Mouse (Mus musculus) hematopoietic stem cell, adult 5-6 weeks (primary cell): Measurements from ENCODE around the gene Dbnl. TPM values are rescaled to one million over a fixed set of nuclear protein-coding genes. Genes with fewer than 3 reads are reported as not detected.
A peak's percentile ranks its signal among the peaks of the same experiment; 100 is the strongest.

ENCODE experiments used
- ATAC-seq, 2 experiments: fragments of 125-278 bp in 1 of 2; replicated peaks in 1 of 2; 2 replicates each; pipeline ENCODE4 v1.8.0; 2016 to 2017; ENCODE audit warnings: inconsistent platforms in 2 of 2, mild to moderate bottlenecking in 2 of 2, moderate number of reproducible peaks in 2 of 2, low read depth in 1 of 2, moderate TSS enrichment in 1 of 2; ENCODE audit not compliant: low FRiP score in 2 of 2, poor library complexity in 2 of 2, severe bottlenecking in 2 of 2, insufficient read depth in 1 of 2, low TSS enrichment in 1 of 2
- total RNA-seq: library from RNA; stranded (forward); fragments of 172-1452, 232-1000 nt; gene quantifications from 2 replicates; pipeline ENCODE4 v1.2.3, GENCODE M21; 2017

Gene Dbnl
- total RNA-seq, result 71.7 and 93.2 TPM in 2 replicates

GRCm38 (mm10) chr11:5788056-5789014 lies at the start of gene Dbnl:
Gene Dbnl (plus strand): TSS chr11:5788488.
- peak; percentile 85 to 88 for ATAC-seq

DNA sequence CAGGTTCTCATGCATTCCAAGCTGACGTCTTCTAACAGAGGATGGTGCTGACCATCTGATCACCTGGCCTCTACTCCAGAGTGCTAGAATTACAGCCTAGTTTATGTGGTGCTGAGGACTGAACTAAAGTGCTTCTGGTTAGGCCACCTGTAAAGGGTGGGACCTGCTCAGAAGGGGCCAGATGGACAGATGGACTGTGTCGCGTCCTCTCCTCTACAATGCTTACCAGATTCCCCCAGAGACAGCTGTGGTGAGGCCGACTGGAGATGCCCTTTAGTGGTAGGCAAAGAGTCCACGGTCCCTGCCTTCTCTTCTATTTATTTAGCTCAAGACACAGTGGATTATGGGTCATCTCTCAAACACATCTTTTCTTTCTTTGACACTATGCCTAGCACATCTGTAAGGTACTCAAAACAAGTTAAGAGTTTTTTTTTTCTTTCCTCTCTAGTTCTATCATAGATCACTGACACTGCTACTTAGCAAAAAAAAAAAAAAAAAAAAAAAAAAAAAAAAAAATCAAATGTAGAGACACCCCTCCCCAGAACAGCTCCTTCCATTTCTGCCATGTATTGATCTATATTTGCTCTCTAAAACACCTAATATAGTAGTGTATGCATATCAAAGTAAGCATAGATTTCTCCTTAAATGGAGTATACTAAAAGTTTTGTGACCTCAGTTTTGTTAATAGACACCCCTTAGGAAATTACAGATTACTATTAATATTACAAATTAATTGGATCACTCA lies 49.2 kb upstream of the Dbnl start:
- ATAC-seq, result no peak

DNA sequence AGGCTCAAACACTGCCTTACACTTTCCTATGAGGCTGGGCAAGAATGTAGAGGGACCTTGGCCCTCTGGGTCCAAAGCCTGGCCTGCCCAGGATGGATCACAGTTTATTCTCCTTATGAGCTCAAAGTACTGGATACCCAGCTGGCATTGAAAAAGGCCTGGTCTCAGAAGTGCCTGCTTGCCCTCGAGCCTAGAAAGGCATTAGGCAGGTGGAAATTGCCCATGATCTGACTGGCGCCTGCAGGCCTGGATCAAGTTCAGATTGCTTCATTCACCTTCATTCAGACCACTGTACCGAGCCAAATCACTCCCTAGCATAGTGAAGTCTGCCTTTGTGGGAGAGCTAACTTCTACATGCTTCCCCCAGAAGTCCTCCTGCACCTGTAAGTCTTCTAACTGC lies 48.4 kb upstream of the Dbnl start:
- ATAC-seq, result no peak

DNA sequence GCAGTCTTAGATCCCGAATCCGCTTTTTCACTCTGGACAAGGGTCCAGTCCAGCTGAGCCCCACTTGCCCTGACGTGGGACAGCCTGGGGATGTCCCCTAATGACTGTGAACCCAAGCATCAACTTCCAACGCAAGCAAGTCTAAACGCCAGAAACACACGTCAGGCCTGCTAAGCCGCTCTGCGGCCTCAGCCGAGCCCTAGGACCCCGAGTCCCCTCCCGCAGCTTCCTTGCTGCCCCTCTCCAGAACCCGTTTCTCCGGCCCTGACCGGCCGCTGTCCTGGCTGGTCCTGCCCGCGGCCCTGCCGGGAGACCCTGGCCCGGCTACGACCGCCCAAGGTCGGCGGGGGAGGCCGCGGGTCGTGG lies 47.7 kb upstream of the Dbnl start:
- ATAC-seq, result peak in 1 of 2 experiments; percentile 53; a peak in 2 of 4 replicates

DNA sequence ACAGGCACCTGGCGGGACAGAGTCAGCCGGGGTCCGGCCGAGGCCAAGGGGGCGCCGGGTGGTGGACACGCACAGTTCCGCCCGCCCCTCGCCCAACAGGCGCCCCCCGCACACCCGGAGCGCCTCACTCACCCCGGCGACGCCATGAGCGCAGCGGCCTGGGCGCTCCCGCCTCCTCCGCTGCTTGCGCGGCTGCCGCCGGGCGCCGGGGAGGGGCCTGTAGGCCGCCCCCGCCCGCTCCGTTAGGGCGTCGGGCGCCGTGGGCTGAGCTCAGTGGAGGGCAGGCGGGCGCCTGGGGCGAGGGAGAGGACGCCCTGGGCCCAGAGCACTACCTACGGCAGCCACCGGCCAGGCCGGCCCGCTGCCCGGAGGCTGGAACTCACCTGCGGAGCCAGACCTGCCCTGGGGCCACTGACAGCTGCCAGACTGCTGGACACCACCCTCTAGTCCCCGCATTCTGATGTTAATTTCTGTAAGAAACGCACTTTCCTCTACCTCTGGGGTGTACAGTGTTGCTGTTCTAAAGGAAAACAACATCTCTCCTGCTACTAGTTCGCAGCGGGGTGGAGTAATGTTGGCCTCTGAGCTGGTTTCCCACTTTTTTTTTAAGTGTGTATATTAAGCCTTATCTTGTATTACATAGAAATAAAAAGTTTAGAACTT lies 47.2 kb upstream of the Dbnl start:
- ATAC-seq, result peak; percentile 84 to 87

GRCm38 (mm10) chr11:5742106-5742505 lies 46.2 kb upstream of the Dbnl start:
- ATAC-seq, result no peak

DNA sequence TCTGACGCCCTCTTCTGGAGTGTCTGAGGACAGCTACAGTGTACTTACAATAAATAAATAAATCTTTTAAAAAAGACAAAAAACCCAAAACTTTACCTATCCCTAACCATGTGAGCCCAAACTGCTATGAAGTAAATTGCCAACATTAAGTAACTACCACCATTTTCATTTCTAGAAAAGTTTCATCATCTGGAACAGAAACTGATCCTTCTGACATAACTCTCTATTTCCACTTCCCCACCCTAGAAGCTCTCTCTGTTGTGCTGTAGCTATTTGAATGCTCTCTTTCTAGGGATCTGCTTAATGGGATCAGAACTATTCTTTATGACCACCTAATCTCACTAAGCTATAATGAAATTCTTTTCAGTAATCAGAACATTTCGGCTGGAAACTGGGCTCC lies 43.3 kb upstream of the Dbnl start:
- ATAC-seq, result no peak

GRCm38 (mm10) chr11:5753755-5754154 lies 34.5 kb upstream of the Dbnl start:
- no peak for ATAC-seq

DNA sequence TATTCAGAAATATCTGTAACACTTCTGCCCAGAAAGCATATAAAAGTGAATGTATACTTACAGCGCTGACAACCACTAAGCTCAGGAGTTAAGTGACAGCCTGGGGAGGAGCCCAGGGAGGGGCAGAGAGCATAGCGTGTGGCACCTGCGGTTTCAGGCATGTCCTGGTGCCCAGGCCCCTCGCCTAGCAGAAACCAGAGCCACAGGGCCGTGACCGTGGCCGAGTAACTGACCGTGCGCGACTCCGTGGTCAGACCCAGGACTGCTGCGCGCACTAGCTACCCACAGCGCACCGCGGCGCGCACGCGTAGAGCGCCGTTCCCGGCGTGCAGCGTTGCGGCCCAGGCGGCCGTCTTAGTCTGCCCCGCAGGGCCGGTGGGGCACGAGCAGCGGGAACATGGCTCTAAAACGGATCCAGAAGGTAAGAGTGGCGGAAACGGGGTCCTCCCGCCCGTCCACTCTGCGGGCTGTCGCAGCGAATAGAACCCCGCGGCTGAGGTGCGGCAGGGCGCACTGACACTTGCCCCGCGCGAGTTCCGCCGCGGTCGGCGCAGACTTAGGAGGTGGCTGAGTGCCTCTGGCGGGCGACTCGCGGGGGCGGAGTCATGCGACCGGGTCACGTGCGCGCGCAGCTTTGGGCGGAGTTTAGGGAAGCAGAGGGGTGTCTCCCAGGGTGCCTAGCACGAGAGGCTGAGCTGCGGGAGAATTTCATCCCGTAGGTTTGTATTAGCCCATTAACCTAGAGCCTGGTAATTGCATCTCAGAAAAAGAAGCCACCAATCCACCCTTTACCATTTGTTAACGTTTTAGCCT lies 26.3 kb upstream of the Dbnl start, which contains the start of gene Urgcp:
TSS of gene Urgcp (minus strand) at position 557 of the 813 bp plus-strand sequence.
- ATAC-seq, result peak; percentile 94

DNA sequence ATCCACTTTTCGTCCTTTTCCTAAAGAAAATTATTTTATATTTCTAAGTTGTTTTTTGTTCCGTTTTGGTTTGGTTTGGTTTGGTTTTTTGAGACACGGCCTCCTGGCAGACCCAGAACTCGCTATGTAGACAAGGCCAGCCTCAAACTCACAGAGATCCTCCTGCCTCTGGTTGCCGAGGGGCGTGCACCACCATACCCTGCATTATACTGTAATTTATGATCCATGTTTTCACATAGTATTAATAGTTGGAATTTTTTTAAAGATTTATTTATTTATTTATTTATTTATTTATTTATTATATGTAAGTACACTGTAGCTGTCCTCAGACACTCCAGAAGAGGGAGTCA lies 25.7 kb upstream of the Dbnl start:
- ATAC-seq, result no peak

DNA sequence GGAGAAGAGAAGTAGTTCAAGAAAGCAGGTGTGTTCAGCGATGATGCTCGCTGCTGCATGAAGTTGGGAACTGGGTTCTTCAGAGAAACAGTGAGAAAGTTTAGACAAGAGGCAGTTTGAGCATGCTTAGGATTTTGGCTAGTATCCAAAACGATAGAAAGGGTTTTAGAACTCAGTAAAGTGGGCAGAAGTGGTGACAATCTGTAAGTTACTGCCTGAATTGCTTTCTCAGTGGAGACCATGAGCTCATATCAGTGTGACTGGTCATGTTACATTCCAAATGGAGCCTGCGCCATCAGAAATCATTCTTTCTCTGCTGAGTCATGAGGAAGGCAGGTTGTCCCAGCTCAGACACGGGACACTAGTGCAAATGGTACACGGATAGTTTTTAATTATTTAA lies 22.3 kb upstream of the Dbnl start:
- ATAC-seq, result no peak

DNA sequence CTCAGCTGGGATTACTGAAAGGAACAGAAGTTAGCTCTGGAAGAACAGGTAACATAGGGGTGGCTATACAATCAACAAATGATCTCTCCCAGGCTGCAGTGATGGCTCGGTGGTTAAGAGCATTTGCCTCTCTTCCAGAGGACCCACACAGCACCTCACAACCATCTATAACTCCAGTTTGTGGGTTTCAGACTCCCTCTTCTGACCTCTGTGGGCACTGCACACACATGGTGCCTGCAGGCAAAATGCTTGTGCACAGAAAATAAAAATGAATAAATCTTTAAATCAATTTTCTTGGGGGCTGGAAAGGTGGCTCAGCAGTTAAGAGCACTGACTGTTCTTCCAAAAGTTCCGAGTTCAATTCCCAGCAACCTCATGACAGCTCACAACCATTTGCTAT lies 9.8 kb upstream of the Dbnl start:
- no peak for ATAC-seq

- no peak for ATAC-seq
These were observed 8.2 kb upstream of the Dbnl start for GRCm38 (mm10) chr11:5780035-5780499.

GRCm38 (mm10) chr11:5782199-5782944 lies 5.9 kb upstream of the Dbnl start:
- peak in 1 of 2 experiments; percentile 43; a peak in 1 of 4 replicates for ATAC-seq

- ATAC-seq, result no peak
These were observed 2.6 kb upstream of the Dbnl start for GRCm38 (mm10) chr11:5785732-5786131.

DNA sequence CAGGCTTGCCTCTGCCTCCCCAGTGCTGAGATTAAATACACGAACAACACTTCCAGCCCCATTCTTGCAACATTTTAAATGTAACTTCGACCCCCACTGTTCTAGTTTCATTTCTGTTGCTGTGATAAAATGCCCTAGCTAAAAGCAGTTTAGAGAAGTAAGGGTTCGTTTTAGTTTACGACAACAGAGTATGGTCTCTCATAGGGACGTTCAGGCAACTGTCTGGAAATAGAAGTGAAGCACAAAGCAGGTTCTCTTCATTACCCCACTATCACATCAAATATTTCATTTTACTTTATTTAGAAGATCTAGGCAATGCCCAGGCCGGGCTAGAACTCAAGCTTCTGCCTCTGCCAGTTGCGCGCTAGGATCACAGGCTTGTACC lies 625 bp upstream of the Dbnl start:
- ATAC-seq, result no peak
